Mouse (Mus musculus) kidney, postnatal 36 days (tissue): ENCODE measurements around the gene Oas1f.
"Not testable (repeated sequence)": the region's sequence is repeated elsewhere in the genome, so short reads cannot be mapped to it uniquely, and the experiment has no call there.

Experiments
- DNase-seq, 2 experiments: peaks; one replicate each; pipeline ENCODE4 v3.0.0; 2021 to 2022; ENCODE audit warnings: mixed read lengths in 2 of 2

The Oas1f gene

GRCm38 (mm10) chr5:120847067-120847466 lies at the start of gene Oas1f:
Gene Oas1f (plus strand): TSS chr5:120847367.
- DNase-seq: no peak

GRCm38 (mm10) chr5:120798147-120798546 lies 49.0 kb upstream of the Oas1f start:
- not testable (repeated sequence) for DNase-seq

- not testable (repeated sequence) for DNase-seq
Observed at GRCm38 (mm10) chr5:120798943-120799342, 48.2 kb upstream of the Oas1f start.

GRCm38 (mm10) chr5:120803596-120803995 lies 43.6 kb upstream of the Oas1f start:
- DNase-seq: no peak

- DNase-seq: peak; percentile 53 to 80
Observed at GRCm38 (mm10) chr5:120806458-120806857, 40.7 kb upstream of the Oas1f start.

- peak; percentile 14 to 35 for DNase-seq
Observed at GRCm38 (mm10) chr5:120809171-120809570, 38.0 kb upstream of the Oas1f start.

- peak; percentile 91 to 94 for DNase-seq
Observed at GRCm38 (mm10) chr5:120811951-120812819, 35.0 kb upstream of the Oas1f start, which contains the start of gene Oas1c. Gene Oas1c (minus strand): TSS chr5:120812514.

- no peak for DNase-seq
Observed at GRCm38 (mm10) chr5:120813023-120813422, 34.1 kb upstream of the Oas1f start.

GRCm38 (mm10) chr5:120815949-120816348 lies 31.2 kb upstream of the Oas1f start:
- peak in 1 of 2 experiments; percentile 53 for DNase-seq

GRCm38 (mm10) chr5:120818999-120819398 lies 28.2 kb upstream of the Oas1f start:
- no peak for DNase-seq

GRCm38 (mm10) chr5:120831031-120831430 lies 16.1 kb upstream of the Oas1f start:
- no peak for DNase-seq

- no peak for DNase-seq
Observed at GRCm38 (mm10) chr5:120833335-120834280, 13.6 kb upstream of the Oas1f start.

- peak; percentile 37 to 81 for DNase-seq
Observed at GRCm38 (mm10) chr5:120836731-120837585, 10.2 kb upstream of the Oas1f start.

GRCm38 (mm10) chr5:120844713-120845112 lies 2.5 kb upstream of the Oas1f start:
- peak; percentile 5 to 36 for DNase-seq

GRCm38 (mm10) chr5:120849601-120850136 lies 2.5 kb downstream of the Oas1f start:
- DNase-seq: peak; percentile 31 to 59

GRCm38 (mm10) chr5:120859241-120859640 lies 12.1 kb downstream of the Oas1f start:
- no peak for DNase-seq

GRCm38 (mm10) chr5:120861121-120861520 lies 14.0 kb downstream of the Oas1f start, which contains the start of gene Oas1h:
Gene Oas1h (plus strand): TSS chr5:120861421.
- no peak for DNase-seq

- peak in 1 of 2 experiments; percentile 21 for DNase-seq
Observed at GRCm38 (mm10) chr5:120865336-120865860, 18.2 kb downstream of the Oas1f start.

GRCm38 (mm10) chr5:120869436-120870015 lies 22.4 kb downstream of the Oas1f start:
- no peak for DNase-seq

GRCm38 (mm10) chr5:120870081-120870480 lies 22.9 kb downstream of the Oas1f start:
- no peak for DNase-seq

GRCm38 (mm10) chr5:120870782-120871181 lies 23.6 kb downstream of the Oas1f start:
- no peak for DNase-seq
